Mouse (Mus musculus) thymus, adult 2 months (tissue): ENCODE measurements around the gene Zfp771.

Experiments
- CTCF ChIP-seq: fragments of 200-500 bp; IDR thresholded peaks from 2 replicates; pipeline ENCODE4 v1.5.1; 2012; ENCODE audit warnings: mild to moderate bottlenecking, control low read depth, low read length, moderate library complexity, borderline replicate concordance; ENCODE audit not compliant: control insufficient read depth, poor library complexity, insufficient read depth; ENCODE audit errors: extremely low read depth
- POLR2A ChIP-seq: fragments of 200-500 bp; IDR thresholded peaks from 2 replicates; pipeline ENCODE4 v1.6.1; 2012; ENCODE audit warnings: mild to moderate bottlenecking, low read length, control low read depth, moderate library complexity; ENCODE audit not compliant: control insufficient read depth, poor library complexity, insufficient read depth; ENCODE audit errors: extremely low read depth

DNA sequence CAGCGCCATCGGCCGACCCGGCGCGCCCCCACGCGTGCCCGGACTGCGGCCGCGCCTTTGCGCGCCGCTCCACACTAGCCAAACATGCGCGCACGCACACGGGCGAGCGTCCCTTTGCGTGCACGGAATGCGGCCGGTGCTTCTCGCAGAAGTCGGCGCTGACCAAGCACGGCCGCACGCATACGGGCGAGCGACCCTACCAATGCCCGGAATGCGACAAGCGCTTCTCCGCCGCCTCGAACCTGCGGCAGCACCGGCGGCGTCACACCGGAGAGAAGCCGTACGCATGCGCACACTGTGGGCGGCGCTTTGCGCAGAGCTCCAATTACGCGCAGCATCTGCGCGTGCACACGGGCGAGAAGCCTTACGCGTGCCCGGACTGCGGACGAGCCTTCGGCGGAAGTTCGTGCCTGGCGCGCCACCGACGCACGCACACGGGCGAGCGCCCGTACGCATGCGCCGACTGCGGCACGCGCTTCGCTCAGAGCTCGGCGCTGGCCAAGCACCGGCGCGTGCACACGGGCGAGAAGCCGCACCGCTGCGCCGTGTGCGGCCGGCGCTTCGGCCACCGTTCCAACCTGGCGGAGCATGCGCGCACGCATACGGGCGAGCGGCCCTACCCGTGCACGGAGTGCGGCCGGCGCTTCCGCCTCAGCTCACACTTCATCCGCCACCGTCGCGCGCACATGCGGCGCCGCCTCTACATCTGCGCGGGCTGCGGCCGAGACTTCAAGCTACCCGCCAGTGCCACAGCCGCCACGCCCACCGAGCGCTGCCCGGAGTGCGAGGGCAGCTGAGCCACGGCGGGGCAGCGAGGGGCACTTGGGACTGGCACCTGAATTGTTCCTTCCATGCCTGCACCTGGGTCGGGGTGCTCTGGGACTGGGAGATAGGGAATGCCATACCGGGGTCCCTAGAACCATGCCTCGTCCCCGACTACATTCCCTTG is 10.0 kb downstream of the Zfp771 start:
- TF ChIP-seq CTCF (peak; percentile 39; the same call in 1 of the 2 replicates), POLR2A (peak; percentile 58)
